Mouse (Mus musculus): ENCODE measurements at regions not wholly inside any gene's neighbourhood (a gene's known extent, or its start where the extent isn't known, plus 50 kb on each side); places are given as distances from the start of the nearest gene placed in this dataset.

DNA sequence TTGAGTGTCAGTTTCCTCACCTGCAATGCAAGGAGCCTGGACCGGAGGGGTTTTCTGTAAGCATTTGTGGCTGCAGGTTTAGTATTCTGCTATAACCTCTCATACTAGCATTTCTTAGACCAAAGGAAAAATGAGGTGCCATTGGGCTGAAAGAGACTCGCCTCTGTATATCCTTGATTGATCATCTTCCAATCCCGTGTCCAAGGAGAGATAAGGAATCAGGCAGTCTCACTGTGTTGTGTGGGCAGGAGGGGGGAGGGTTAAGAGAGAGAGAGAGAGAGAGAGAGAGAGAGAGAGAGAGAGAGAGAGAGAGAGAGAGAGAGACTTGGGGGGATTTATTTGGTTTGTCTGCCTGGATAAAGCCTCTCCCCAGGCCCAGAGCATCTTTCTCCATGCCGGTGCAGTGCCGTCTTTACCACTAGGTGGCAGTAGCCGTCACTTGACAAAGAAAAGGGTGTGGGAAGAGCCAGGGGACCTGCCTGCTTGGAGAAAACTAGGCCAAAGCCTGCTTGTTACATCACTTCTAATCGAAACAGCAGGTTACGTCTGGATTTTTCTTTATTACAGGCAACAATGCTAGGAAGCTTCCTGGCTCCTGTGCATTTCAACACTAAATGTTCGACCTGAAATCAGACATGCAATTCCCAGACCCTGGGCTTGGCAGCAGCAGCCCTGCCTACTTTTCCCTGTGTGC lies 56.1 kb upstream of the Ces5a start:
- peak; percentile 84 for DNase-seq

DNA sequence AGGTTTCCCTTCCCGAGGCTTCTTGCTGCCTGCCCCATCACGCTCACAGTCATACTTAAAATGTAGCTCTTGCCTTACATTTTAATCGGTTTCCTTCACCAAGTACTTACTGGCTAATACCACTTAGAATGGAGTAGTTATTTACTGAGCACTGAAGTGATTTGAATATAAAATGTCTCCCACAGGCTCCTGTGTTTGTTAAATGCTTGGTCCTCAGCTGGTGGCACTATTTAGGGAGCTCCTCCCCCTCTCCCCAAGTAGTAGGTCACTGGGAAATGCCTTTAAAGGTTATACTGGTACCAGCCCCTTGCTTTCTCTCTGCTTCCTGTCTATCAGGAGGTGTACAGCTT lies 56.6 kb upstream of the Ces5a start:
- DNase-seq = no peak

DNA sequence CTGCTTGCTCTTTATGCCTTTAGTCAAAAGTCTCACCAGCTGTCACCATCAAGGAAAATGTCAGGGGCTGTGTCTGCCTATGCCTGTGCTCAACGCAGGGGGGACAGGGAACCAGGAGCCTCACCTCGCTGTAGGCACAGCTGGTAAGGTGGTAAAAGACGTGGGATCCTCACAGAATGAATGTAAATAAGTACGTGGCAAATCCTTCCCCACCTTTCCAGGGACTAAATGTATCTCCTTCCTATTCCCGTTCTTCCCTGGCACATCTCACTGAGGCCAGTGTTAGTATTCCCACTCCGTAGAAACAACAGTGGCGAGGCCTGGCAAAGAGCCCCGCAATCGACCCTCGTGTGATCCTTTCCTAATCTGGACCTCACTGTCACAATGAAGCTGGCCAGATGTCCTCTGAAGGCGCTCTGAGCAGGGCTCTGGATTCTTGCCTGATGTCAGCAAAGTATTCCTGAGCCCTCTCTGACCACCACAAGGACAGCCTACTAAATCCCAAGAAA lies 63.0 kb upstream of the Ces5a start:
- DNase-seq = peak; percentile 43

DNA sequence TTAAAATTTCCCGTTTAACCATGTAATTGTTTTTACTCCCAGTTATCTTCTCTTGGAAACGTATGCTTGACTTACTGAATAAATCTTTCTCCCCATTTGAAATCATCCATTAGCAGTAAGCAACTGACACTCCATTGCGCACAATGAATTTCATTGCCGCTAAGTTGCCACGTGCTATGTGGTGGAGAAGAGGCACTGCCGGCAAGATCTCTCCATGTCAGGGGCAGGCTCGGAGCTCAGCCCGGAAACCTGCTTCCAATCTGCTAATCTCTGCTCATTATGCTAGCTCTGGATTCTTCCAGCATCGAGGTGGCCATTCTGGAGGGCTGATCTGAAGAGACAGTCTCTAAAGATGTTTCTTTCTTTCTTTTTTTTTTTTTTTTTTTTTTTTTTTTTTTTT lies 63.7 kb upstream of the Ces5a start:
- no peak for DNase-seq

DNA sequence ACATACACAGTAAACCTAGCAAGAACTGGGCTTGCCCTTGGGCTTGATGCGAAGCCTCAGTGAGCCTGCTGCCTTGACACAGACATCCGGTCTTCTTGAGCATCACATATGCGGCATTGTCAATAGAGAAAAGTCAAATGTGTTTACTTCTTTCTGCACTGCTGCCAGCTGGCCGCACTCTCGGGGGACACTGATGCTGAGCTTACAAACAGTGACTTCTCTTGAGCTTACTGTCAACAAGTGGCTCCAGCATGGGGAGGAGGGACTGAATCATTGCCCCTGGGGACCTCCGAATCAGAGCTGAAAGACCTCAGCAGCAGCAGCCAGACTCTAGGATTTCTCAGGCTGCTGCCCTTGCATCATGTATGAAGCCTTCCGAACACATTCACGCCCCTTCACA lies 64.1 kb upstream of the Ces5a start:
- DNase-seq = peak; percentile 46

DNA sequence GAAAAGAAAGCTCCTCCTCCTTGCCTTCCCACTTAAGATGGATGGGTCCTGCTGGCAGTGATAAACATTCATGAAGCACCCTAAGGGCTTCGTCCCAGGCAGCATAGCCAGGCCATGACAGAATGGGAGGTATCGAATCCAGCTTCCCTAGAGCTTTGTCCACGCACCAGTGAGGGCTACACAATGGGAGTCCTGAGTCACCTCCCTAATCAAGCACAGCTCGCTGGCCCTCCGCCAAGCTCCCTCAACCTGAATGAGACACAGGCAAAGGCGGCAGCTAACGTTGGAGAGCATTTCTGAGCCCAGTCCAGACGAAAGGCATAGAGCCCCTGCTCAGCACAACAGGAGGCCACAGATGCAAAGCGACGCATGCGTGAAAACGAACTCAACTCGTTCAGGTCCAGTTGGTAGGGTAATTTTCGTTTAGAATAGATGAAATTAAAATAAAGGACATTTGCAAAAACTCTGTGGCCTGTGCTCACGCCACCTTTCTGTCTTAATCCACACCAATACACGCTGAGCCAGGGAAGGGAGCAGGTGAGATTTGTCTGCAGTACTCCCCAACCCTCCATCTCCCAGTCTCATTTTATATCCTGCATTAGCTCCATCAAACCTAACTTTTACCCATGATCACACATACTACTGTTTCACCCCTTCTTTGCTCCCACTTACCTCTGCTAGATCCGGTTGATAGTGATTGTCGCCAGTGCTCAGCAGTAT lies 91.3 kb upstream of the Ces5a start:
- peak; percentile 28 for DNase-seq

DNA sequence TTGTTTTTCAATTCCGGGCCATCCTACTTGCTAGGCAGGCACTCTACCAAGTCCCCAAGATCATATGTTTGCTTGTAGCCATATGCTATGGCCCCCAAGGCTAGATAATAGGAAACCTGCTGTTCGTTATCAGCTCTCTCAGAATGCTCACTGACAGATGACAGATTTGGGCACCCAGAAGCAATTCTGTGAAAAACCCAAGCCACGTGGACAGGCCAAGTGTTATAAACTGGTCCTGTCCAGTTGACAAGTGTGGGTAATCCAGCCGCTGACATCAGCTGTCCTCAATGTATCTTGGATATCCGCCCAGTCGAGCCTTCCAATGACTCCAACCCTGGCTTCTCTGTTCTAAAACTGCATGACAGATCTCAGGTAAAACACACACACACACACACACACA lies 92.0 kb upstream of the Ces5a start:
- DNase-seq = no peak

DNA sequence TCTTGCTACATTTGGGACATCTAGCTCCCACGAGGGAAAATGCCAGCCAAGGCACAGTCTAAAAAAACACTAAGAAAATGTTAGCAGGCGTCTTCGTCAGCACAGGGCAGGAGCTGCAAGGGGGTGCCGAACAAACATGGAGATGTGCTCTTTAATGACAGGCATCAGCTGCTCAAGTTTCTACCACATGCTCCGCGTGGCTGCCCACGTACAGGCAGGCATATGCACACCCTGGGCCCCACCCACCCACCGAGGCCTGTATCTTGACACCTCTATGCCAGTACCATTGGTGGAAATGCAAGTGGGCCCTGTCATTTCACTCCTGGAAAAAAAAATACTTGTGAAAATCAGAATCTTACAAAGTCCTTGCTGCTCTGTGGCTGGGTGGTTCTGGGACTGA lies 97.3 kb upstream of the Ces5a start:
- no peak for DNase-seq

DNA sequence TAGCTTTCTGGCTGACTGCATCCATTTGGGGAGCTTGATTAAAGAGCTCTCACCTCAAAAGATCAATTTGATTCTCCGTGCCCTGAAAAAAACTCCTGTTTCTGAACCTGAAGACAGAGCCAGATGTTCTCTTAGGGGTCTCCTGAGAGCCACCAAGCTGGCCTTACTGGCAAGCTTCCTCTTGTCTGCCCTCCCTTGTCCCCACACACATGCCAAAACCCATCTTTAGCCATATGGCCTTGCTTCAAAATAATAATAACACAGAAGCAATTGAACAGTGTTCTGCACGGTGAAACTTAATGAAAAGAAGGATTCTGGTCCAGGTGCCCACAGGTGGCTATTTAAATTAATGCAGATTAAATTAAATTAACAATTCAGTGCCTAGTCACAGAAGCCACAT lies 107.1 kb upstream of the Ces5a start:
- no peak for DNase-seq

DNA sequence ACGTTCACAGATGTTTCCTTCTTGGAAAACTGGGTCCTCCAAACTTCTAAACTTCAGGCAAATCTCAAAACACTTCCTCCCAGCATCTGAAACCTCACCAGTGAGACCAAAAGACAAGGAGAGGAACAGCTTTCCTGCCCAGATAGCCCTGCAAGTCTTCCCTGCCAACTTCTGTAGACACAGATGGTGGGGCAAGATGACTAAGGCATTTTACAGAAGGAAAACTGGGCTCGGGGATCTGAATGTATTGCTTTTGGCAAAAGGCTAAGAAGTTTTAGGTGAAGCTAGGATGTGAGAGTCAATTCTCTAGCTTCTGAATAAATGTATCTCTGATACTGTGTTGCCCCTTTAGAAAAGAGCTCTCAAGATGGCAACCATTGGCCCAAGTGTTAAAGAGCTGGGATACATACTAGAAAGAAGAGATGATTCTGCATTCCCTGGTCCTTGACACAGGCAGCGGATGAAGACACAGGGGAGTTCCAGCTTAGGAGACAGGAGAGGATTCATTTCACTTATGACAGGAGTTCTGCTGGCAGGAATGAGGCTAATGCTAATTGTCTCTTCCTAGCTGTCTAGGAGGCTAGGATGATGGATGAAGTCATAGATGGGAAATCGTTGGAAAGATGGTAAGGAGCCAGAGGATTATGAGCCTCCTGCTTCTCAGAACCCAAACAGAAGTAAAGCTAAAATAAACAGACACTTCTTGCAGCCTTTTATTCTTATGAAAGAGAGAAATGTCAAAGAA lies 108.0 kb upstream of the Ces5a start:
- DNase-seq = no peak

DNA sequence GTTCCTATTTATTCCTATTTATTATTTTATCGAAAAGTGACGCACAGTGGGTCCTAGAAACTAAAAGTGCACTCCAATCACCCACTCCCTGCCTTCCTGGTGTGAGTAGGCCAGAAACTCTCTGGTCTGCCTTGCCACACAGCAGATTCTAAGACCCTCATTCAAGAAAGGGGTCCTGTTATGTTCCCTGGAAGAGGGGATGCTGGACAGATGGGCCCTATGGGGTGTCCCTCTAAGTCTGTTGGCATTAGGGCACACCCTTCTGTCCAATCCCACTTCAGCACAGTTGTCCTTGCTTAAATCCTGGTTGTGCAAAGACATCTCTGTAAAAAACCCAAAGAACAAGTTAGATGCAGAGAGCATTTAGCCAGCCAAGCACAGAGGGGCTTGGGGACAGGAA lies 117.8 kb upstream of the Ces5a start:
- no peak for DNase-seq

DNA sequence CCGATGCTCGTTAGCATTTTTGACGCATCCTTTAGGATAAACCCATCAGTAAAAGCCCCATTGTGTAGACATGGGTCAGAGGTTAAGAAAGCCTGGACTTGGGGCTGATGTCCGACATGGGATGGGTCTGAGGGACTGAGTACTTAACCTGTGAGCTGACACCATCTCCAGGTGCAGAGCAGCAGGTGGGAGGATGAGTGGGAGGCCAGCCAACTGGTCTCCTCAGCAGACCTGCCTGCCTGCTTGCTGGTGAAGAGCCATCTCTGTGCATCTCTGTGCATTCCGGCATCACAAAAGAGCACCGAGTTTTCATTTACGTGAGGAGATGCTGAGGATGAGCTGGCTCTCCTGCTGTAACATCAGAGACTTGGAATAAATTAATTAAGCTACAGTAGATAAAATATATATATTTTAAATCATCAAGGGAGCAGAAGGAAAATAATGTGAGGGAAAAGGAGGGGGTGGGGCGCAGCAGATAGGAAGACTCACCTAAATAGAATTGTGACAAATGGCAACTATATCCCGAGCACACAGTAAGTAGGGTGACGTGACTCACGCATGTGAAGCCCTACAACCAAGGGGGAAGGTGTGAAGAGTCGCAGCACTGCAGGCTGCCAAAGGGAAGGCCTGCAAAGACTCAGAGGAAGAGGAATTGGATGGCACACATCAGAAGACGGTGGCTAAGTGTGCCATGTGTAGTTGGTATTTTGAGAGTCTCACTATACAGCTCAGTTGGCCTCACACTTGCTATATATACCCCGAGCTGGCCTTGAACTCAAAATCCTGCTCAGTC lies 118.5 kb upstream of the Ces5a start:
- no peak for DNase-seq

DNA sequence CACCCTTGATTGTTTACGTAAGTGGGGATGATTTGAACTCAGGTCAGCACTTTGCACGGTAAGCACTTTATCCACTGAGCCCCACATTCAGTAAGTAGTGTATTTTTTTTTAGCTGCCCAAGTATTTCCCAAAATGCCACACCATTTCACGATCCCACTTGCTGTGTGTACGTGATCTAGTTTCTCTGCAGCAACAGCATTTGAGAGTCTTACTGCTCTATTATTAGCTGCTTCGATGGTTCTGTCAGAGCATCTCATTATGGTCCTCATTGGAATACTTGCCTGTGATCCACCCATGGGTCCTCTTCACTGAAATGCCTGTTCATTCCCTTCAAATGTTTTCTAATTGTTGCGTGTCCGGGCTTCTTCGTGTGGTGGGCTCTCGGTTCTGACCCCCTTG lies 120.1 kb upstream of the Ces5a start:
- DNase-seq = no peak

DNA sequence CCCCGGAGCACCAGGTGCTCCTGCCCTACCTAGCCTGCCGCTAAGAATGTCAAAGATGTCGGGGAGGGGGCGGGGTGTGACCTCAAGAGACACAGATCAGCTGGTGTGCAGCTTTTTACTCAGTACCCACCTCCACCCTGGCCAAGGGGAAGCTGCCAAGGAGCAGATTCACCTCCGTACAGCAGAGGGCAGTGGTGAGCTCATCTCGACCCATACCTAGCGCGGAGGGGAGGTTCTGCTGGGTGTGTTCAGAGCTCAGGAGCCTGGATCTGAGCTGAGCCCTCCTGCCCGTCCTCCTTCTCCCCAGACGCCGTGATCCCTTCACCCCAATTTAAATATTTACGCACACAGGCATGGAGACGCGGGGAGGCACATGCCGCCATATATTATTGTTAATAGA lies 126.1 kb upstream of the Ces5a start:
- peak; percentile 80 for DNase-seq

DNA sequence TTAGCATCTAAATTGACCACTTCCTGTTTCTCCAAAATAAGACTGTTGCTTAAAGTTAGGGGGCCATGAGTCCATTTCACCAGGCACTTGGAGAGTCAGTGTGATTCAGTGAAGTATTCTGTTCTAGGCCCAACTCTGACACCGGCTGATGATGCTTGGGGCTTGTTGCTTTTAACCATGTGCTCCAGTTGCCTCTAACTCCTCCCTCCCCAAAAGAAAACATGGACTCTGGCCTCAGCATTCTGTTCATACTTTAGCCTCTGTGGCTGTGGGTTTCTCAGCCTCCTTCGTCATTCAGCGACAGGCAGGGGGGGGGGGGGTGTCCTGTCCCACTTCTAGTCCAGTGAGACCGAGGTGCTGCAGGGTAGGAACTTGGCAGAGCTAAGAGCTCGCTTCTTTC lies 126.6 kb upstream of the Ces5a start:
- no peak for DNase-seq

DNA sequence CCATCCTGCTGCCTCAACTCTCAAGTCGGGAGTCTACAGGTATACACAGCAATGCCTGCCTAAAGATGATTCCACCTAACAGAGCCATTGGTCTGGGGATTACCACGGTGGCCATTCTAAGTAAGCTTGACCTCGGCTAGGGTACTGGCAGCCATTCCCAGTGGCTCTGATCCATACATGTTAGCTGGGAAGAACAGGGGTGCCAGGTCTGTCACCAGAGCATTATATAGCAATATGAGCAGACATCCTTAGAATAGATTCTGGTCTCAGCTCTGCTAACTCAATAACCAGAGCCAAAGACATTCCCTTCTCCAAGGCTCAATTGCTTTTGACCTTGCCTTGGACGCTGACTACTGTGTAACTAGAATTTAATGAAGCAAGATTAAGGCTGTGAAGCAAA lies 128.2 kb upstream of the Ces5a start:
- DNase-seq = no peak

DNA sequence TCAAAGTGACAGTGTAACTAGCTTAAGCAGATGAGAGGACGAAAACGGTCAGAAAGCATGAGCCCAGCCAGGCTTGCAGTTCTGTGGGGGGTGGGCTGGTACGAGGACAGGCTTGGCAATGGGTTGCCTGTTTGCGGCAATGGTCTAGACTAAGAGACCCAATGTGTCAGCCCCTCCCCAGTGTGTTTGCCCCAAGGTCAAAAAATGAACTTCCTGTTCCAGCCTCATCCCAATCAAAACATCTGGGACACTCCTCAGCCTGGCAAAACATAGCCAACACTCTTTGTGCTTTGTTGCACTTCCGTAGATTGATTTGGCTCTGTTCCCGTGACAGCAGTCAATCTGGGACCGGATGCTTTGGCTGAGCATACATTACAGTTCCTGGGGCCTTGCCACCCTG lies 132.7 kb upstream of the Ces5a start:
- DNase-seq = peak; percentile 57

DNA sequence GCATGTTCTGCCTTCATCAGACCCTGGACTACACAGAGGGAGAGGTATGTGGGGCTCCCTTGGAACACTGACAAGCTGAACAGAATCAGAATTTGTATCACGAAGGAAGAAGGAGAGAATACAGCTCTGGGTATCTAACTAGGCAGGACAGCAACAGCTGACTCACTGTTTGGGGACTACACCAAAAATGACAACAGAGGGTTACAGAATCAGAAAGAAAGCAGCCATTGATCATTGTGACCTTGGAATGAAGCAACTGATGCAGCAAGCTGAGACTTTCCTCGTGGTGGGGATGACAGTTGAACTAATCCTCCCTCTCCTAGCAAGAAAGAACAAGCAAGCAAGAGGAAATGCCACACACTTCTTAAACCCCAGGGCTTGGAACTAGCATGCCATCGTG lies 135.0 kb upstream of the Gnao1 start:
- no peak for DNase-seq

DNA sequence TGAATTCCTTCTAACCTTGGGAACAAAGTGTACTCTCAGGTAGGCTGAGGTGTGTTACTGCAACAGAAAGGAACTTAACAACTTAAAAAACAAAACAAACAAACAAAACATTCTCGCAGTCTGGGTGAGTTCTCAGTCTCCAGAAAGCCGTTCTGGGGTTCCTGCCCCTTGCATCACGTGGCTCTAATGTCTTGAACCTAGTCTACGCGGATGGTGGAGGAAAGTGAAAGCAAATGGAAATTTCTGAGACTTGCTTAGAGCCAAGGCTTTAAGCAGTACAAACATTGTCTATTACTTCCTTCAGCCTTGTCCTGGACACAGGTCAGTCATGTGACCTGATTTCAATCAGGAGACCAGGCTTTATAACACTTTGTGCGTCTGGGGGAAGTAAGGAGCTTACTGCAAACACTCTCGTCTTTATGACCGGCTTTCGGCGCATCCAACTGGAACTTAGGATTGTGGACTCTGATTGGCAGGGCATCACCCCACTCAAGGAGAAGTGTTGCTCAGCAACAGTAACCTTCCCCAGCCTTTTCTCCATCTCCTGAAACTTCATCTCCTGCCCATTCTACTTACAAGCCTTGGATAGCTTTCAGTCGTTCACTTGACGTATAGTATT lies 125.9 kb upstream of the Gnao1 start:
- DNase-seq = no peak

DNA sequence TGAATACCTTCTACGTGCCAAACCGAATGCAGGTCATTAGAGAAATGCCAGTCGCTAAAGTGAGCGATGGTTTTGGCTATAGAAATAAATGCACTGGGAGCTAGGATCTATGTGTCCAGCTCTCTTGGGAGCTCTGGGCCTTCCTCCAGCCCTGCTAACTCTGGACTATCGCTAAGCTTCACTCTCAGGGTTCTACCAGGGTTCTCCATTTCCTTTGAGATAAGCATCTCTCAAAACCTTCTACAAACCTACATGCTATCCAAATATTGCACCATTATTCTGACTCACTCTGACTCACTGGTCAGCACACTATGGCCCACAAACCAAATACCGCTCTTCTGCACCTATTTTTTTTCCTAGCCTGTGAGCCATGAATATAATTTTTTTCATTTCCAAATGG lies 125.4 kb upstream of the Gnao1 start:
- no peak for DNase-seq

DNA sequence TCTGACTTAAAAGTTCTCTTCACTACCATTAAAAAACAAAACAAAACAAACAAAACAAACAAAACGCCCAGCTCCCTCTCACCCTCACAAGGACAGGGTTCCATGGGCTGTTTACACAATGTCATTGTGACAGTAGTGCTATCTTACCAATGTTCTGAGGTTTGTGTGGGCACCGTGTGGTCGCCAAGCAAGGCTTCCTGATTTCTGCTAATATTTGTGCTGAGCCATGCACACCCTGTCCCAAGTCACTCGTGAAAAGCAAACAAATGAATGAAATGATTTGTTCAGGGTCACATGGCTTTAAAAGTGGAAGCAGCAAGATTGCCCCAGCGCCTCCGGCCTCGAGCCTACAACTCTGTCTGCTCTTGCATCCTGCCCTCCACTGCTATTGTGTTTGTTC lies 120.9 kb upstream of the Gnao1 start:
- DNase-seq = no peak

DNA sequence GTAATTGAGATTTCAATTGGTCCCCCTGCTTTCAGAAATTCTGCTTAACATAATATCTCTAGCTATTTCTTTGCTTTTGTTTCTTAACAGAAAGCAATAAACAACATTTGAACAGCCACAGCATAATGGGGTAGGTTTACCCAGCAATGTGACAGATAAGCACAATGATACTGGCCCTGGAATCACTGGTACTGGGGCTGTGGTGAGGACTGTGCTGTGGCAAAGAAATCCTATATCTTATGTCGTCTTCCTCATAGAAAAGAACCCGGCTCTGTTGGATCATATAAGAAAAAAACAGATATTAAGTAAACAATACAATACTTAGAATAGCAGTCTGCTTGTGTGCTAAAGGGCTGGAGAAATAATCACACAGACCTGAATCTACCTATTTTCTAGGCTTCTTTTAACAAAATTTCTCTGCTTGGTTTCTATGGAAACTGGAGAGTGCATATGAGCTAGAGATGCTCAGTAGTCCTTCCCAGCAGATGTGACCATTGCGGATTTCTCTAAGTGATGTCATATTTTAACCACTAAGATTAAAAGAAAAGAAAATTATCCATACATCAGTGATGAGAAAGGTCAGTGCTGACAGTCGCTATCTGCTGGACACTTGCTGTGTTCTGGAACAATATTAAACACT lies 119.8 kb upstream of the Gnao1 start:
- DNase-seq = no peak
